Mouse (Mus musculus) thymus, postnatal 36 days (tissue): ENCODE data around the gene Paqr6.
"Not testable (repeated sequence)": the region's sequence is repeated elsewhere in the genome, so short reads cannot be mapped to it uniquely, and the experiment has no call there.

ENCODE experiments used
- DNase-seq, 2 experiments: peaks; one replicate each; pipeline ENCODE4 v3.0.0; 2022; ENCODE audit warnings: mixed read lengths in 2 of 2

The Paqr6 gene

DNA sequence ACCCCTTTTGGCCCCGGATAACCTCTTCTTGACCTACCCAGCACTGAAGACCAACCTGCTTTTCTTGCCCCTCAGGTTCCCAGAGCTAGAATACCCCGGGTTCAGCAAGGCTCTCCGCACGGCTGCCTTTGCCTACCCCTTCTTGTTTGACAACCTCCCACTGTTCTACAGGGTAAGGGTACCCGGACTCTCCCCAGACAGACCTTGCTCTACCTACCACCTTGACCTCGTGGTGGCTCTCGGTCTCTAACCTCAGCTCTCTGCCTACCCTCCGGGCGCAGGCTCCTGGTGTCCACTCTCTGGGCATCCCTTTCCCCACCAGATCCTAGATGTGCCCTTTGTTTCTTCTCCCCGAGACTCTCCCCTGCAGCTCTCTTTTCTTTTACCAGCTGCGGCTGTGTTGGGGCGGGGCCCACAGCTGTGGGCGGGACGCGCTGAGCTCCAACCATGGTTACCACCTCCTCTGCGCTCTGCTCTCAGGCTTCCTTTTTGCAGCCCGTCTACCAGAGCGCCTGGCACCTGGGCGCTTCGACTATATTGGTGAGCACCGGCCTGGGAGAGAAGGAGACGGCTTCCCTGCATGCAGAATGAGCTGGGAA lies 2.5 kb downstream of the Paqr6 start:
- peak; percentile 80 to 88 for DNase-seq

DNA sequence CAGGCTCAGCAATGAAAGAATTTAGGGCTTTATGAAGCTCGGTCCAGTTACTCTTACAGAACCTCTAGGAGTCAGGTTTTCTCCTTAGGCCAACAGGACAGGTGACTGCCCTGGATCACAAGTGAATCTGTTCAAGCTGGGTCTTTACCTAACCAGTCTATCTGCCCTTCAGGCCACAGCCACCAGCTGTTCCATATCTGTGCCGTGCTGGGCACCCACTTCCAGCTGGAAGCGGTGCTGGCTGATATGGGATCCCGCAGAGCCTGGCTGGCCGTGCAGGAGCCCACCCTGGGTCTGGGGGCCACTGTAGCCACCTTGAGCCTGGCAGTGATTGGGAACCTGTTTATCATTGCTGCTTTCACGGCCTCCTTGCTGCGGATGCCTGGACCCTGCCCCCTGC lies 3.1 kb downstream of the Paqr6 start:
- not testable (repeated sequence) for DNase-seq

DNA sequence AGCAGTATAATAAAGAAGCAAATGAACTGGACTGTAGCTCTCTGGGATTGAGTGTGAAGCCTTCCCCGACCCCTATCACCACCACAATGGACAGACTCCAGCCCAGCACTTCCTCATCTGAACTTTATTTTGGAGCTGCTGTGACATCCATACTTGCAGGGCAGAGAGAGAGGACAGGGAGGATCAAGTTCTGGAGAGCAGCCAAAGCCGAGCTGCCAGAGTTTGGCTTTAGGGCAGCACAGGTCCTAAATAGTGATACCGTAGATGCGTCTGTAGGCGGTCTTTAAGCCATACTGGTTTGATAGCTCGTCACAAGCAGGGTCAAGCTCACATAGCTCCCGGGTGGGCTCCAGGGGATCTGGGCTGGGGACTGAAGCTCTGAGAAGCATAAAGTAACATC lies 4.1 kb downstream of the Paqr6 start:
- not testable (repeated sequence) for DNase-seq

GRCm38 (mm10) chr3:88372643-88373042 lies 8.3 kb downstream of the Paqr6 start, which contains the start of gene Bglap3:
Bglap3 (minus strand) TSS chr3:88372743.
- not testable (repeated sequence) for DNase-seq

- DNase-seq: peak; percentile 53 to 74
These were observed 11.6 kb downstream of the Paqr6 start for GRCm38 (mm10) chr3:88375750-88376626.

GRCm38 (mm10) chr3:88376644-88377043 lies 12.3 kb downstream of the Paqr6 start:
- DNase-seq: not testable (repeated sequence)

- DNase-seq: not testable (repeated sequence)
These were observed 14.2 kb downstream of the Paqr6 start, which contains the start of gene Bglap2 for GRCm38 (mm10) chr3:88378599-88378998. Bglap2 (minus strand) TSS chr3:88378699.

DNA sequence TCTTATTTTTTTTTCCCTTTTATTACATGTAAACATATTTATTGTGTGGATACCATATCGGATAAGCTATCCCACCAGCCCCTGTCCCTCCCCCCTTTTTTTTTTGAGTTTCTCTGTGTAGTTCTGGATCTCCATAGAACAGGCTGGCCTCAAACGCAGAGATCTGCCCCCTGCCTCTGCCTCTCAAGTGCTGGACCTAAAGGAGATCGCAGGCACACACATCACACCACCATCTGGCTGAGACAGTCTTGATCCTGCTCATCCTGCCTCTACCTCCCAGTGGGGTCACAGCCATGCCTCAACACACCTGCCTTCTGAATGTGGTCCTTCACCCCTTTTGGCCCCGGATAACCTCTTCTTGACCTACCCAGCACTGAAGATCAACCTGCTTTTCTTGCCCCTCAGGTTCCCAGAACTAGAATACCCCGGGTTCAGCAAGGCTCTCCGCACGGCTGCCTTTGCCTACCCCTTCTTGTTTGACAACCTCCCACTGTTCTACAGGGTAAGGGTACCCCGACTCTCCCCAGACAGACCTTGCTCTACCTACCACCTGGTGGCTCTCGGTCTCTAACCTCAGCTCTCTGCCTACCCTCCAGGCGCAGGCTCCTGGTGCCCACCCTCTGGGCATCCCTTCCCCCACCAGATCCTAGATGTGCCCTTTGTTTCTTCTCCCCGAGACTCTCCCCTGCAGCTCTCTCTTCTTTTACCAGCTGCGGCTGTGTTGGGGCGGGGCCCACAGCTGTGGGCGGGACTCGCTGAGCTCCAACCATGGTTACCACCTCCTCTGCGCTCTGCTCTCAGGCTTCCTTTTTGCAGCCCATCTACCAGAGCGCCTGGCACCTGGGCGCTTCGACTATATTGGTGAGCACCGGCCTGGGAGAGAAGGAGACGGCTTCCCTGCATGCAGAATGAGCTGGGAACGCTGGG lies 17.3 kb downstream of the Paqr6 start:
- peak; percentile 74 to 83 for DNase-seq

- not testable (repeated sequence) for DNase-seq
These were observed 18.0 kb downstream of the Paqr6 start for GRCm38 (mm10) chr3:88382383-88382782.

DNA sequence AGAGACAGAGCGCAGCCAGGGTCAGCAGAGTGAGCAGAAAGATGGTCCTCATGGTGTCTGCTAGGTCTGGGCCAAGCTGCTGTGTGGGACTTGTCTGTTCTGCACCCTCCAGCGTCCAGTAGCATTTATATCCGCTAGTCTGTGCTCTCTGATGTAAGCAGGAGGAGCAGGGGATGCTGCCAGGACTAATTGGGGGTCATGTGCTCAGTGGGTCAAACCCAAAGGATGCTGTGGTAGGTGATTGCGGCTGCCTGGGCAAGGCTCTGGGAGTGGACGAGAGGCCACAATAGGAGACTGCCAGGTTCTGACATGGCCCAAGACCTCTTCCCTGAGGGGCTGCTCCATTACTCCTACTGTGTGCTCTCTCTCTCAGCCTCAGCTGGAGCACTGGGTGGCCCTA lies 20.0 kb downstream of the Paqr6 start, which contains the start of gene Bglap:
Bglap (minus strand) TSS at position 101 of the 400 bp plus-strand sequence.
- no peak for DNase-seq

GRCm38 (mm10) chr3:88393776-88394375 lies 29.5 kb downstream of the Paqr6 start:
- no peak for DNase-seq

DNA sequence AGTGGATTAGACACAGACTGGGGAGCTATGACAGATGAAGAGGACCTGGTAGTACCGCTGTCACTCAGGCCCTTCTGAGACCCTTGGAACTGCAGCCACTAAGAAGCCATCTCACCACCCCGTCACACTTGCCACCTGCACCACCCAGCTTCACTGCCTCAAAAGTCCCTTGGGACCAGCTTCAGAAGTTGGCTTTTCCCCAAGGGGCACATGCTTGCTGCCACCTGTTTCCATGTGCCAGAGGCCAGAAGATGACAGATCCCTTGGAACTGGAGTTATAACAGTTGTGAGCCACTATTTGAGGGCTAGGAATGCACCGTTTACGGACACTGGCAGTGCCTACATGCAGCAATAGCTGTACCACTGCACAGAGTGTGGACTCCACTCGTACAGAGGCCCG lies 30.9 kb downstream of the Paqr6 start:
- DNase-seq: no peak

GRCm38 (mm10) chr3:88395742-88396141 lies 31.4 kb downstream of the Paqr6 start:
- DNase-seq: no peak

- no peak for DNase-seq
These were observed 34.3 kb downstream of the Paqr6 start for GRCm38 (mm10) chr3:88398666-88399065.

GRCm38 (mm10) chr3:88403522-88404230 lies 39.3 kb downstream of the Paqr6 start:
- no peak for DNase-seq

DNA sequence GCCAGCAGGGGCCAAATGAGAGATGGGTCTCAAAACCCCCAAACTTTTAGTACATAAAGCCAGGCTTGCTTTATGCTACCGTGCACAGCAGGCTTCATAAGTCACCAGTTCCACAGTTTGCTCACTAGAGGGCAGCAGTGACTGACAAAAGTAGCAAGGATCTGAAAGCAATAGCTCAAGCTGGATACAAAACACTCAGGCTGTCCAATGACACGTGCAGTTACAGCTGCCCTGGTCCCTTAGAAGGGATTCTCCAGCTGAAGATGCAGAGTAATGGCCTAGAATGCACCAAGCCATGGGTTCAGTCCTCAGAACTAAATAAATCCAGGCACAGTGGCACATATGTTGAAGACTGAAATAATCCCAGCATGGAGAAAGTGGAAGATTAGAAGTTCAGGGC lies 42.7 kb downstream of the Paqr6 start:
- peak; percentile 50 to 59 for DNase-seq

- DNase-seq: no peak
These were observed 43.1 kb downstream of the Paqr6 start for GRCm38 (mm10) chr3:88407529-88407928.

DNA sequence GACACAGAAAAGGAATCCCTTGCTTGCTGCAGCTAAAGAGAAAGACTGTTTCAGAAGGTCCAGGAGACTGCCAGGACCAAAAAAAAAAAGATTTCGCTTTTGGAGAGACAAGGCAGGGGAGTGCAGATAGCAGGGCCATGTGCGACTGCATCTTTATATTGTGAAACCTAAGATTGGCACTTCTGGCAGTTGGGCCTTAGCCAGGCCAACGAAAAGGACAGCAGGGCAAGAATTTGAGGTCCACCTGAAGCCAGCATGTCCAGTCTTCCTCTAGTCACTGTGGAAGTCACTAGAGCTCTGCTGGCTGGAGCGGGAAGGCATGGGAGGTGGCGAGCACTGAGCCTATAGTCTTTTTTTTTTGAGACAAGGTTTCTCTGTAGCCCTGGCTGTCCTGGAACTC lies 44.6 kb downstream of the Paqr6 start:
- no peak for DNase-seq

GRCm38 (mm10) chr3:88409741-88410644 lies 45.6 kb downstream of the Paqr6 start, which contains the start of gene Pmf1:
Pmf1 (minus strand) TSS chr3:88410331.
- DNase-seq: peak; percentile 89 to 93

DNA sequence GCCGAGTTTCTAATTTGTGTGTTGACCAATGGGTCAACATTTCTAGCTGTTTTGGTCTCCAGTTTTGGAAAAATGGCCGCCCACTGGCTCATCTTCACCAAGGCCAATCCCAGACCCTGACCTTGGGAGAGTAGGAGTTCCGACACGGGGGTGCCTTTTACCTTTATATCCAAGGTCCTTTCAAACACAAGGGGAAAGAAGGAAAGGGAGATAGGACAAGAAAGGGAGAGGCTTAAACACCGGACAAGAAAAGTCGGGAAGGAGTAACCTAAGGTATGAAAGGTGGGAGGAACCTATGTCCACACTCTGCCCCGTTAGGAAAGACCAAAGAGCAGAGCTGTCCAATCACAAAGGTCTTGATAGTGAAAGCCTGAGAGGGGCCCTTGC lies 46.3 kb downstream of the Paqr6 start:
- DNase-seq: no peak

DNA sequence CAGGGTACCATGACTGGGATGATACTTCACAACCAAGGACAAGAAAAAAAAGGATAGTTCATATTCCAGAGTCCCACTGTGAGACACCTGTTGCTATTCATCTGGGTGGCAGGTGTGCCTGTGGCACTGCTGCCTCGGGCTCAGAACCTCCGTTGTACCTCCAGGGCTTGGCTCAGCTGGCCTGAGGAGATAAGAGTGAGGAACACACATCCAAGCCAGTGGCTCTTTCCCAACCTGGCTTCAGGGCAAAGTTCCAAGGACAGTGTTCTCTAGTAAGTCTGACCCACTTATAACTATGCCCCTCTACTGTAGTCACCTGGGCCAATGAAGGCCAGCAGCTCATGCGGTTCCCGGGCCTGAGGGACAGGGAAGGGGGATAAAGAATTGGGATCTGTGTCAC lies 47.3 kb downstream of the Paqr6 start:
- no peak for DNase-seq
